Mouse (Mus musculus): ENCODE data around the gene Adtrp. TPM values are rescaled to one million over a fixed set of nuclear protein-coding genes. Genes with fewer than 3 reads are reported as not detected.

Gene Adtrp
- total and polyA plus RNA-seq, 3 experiments: 0.64 to 4.2 (median 2.3) TPM

GRCm38 (mm10) chr13:41819484-41819883 lies 28.0 kb downstream of the Adtrp start:
- Histone ChIP-seq H3K4me3 (no peak overlapping the region), H3K36me3 (ENCODE audit: control insufficient read depth, insufficient read depth, low read length) (no peaks in the 10 kb centered on the region), H3K27me3 (ENCODE audit: control insufficient read depth, insufficient read depth, low read length) (no peaks in the 10 kb centered on the region), H3K4me1 (ENCODE audit: control insufficient read depth, insufficient read depth, low read length) (peaks cover 1% of the 10 kb centered on the region), H3K27ac (no peak overlapping the region), H3K9ac (ENCODE audit: low read depth, low read length) (no peak overlapping the region), H3K79me2 (replicated peaks; ENCODE audit: control insufficient read depth, insufficient read depth, low read length) (no peaks in the 10 kb centered on the region)
- 82% methylated on average over 4 of the region's 4 CpGs for WGBS
- no peak for TF ChIP-seq EP300 (IDR thresholded peaks at IDR 0.05; ENCODE audit: insufficient read depth, low read depth, low read length)
- DNase-seq: peak in 1 of 2 experiments; percentile 19
- intact Hi-C loops (cut with DNase I): no loop called here

- 69% methylated on average over 4 of the region's 4 CpGs for WGBS
These were observed 29.9 kb downstream of the Adtrp start for GRCm38 (mm10) chr13:41817583-41817982.

GRCm38 (mm10) chr13:41816643-41817042 lies 30.8 kb downstream of the Adtrp start:
- no peaks in the 10 kb centered on the region for H3K79me2 ChIP-seq (replicated peaks; ENCODE audit: control insufficient read depth, insufficient read depth, low read length)
- no peaks in the 10 kb centered on the region for H3K27me3 ChIP-seq (ENCODE audit: control insufficient read depth, insufficient read depth, low read length)
- H3K4me3 ChIP-seq: no peak overlapping the region
- no peak overlapping the region for H3K9ac ChIP-seq (ENCODE audit: low read depth, low read length)
- DNase-seq: no peak
- no peaks in the 10 kb centered on the region for H3K36me3 ChIP-seq (ENCODE audit: control insufficient read depth, insufficient read depth, low read length)
- intact Hi-C loops (cut with DNase I): no loop called here
- TF ChIP-seq CTCF (IDR thresholded peaks at IDR 0.05) (no peak), POLR2A (IDR thresholded peaks at IDR 0.05; ENCODE audit: insufficient read depth, low read depth, low read length) (no peak), EP300 (IDR thresholded peaks at IDR 0.05; ENCODE audit: insufficient read depth, low read depth, low read length) (no peak)
- WGBS: 93% methylated on average over 4 of the region's 4 CpGs
- no peak overlapping the region for H3K27ac ChIP-seq
- H3K4me1 ChIP-seq (ENCODE audit: control insufficient read depth, insufficient read depth, low read length): no peaks in the 10 kb centered on the region

More at GRCm38 (mm10) chr13:41817583-41817982, 29.9 kb downstream of the Adtrp start:
- H3K27me3 ChIP-seq (ENCODE audit: control insufficient read depth, insufficient read depth, low read length): no peaks in the 10 kb centered on the region
- H3K4me3 ChIP-seq: no peak overlapping the region
- no peak for TF ChIP-seq CTCF (IDR thresholded peaks at IDR 0.05)
- TF ChIP-seq EP300 (IDR thresholded peaks at IDR 0.05; ENCODE audit: insufficient read depth, low read depth, low read length): no peak
- TF ChIP-seq POLR2A (IDR thresholded peaks at IDR 0.05; ENCODE audit: insufficient read depth, low read depth, low read length): no peak
- H3K4me1 ChIP-seq (ENCODE audit: control insufficient read depth, insufficient read depth, low read length): no peaks in the 10 kb centered on the region
- no peak for DNase-seq
- intact Hi-C loops (cut with DNase I): no loop called here
- H3K36me3 ChIP-seq (ENCODE audit: control insufficient read depth, insufficient read depth, low read length): no peaks in the 10 kb centered on the region
- no peaks in the 10 kb centered on the region for H3K79me2 ChIP-seq (replicated peaks; ENCODE audit: control insufficient read depth, insufficient read depth, low read length)
- H3K27ac ChIP-seq: no peak overlapping the region
- H3K9ac ChIP-seq (ENCODE audit: low read depth, low read length): no peak overlapping the region

GRCm38 (mm10) chr13:41810776-41811175 lies 36.7 kb downstream of the Adtrp start:
- no peaks in the 10 kb centered on the region for H3K4me1 ChIP-seq (ENCODE audit: control insufficient read depth, insufficient read depth, low read length)
- H3K36me3 ChIP-seq (ENCODE audit: control insufficient read depth, insufficient read depth, low read length): no peaks in the 10 kb centered on the region
- H3K79me2 ChIP-seq (replicated peaks; ENCODE audit: control insufficient read depth, insufficient read depth, low read length): no peaks in the 10 kb centered on the region
- no peak overlapping the region for H3K4me3 ChIP-seq
- H3K27ac ChIP-seq: no peak overlapping the region
- TF ChIP-seq POLR2A (IDR thresholded peaks at IDR 0.05; ENCODE audit: insufficient read depth, low read depth, low read length) (no peak), EP300 (IDR thresholded peaks at IDR 0.05; ENCODE audit: insufficient read depth, low read depth, low read length) (no peak), CTCF (IDR thresholded peaks at IDR 0.05) (no peak)
- DNase-seq: no peak
- 94% methylated on average over 7 of the region's 7 CpGs for WGBS
- no peak overlapping the region for H3K9ac ChIP-seq (ENCODE audit: low read depth, low read length)
- intact Hi-C loops (cut with DNase I): no loop called here
- H3K27me3 ChIP-seq (ENCODE audit: control insufficient read depth, insufficient read depth, low read length): no peaks in the 10 kb centered on the region

GRCm38 (mm10) chr13:41807815-41808214 lies 39.7 kb downstream of the Adtrp start:
- TF ChIP-seq CTCF (IDR thresholded peaks at IDR 0.05) (no peak), EP300 (IDR thresholded peaks at IDR 0.05; ENCODE audit: insufficient read depth, low read depth, low read length) (no peak), POLR2A (IDR thresholded peaks at IDR 0.05; ENCODE audit: insufficient read depth, low read depth, low read length) (no peak)
- H3K36me3 ChIP-seq (ENCODE audit: control insufficient read depth, insufficient read depth, low read length): no peaks in the 10 kb centered on the region
- no peak overlapping the region for H3K9ac ChIP-seq (ENCODE audit: low read depth, low read length)
- H3K4me3 ChIP-seq: no peak overlapping the region
- intact Hi-C loops (cut with DNase I): no loop called here
- WGBS: 18% methylated on average over 4 of the region's 4 CpGs
- no peaks in the 10 kb centered on the region for H3K27me3 ChIP-seq (ENCODE audit: control insufficient read depth, insufficient read depth, low read length)
- no peak overlapping the region for H3K27ac ChIP-seq
- H3K4me1 ChIP-seq (ENCODE audit: control insufficient read depth, insufficient read depth, low read length): no peaks in the 10 kb centered on the region
- no peaks in the 10 kb centered on the region for H3K79me2 ChIP-seq (replicated peaks; ENCODE audit: control insufficient read depth, insufficient read depth, low read length)
- no peak for DNase-seq

- H3K9ac ChIP-seq (ENCODE audit: low read depth, low read length): no peak overlapping the region
- no peak overlapping the region for H3K27ac ChIP-seq
- no peak for DNase-seq
- H3K4me1 ChIP-seq (ENCODE audit: control insufficient read depth, insufficient read depth, low read length): no peaks in the 10 kb centered on the region
- intact Hi-C loops (cut with DNase I): no loop called here
- H3K36me3 ChIP-seq (ENCODE audit: control insufficient read depth, insufficient read depth, low read length): no peaks in the 10 kb centered on the region
- H3K79me2 ChIP-seq (replicated peaks; ENCODE audit: control insufficient read depth, insufficient read depth, low read length): no peaks in the 10 kb centered on the region
- H3K27me3 ChIP-seq (ENCODE audit: control insufficient read depth, insufficient read depth, low read length): no peaks in the 10 kb centered on the region
- 86% methylated on average over 4 of the region's 4 CpGs for WGBS
- H3K4me3 ChIP-seq: no peak overlapping the region
- TF ChIP-seq CTCF (IDR thresholded peaks at IDR 0.05): no peak
- no peak for TF ChIP-seq POLR2A (IDR thresholded peaks at IDR 0.05; ENCODE audit: insufficient read depth, low read depth, low read length)
- no peak for TF ChIP-seq EP300 (IDR thresholded peaks at IDR 0.05; ENCODE audit: insufficient read depth, low read depth, low read length)
These were observed 40.2 kb downstream of the Adtrp start for GRCm38 (mm10) chr13:41807300-41807699.
